Mouse (Mus musculus) cerebellum, adult 9-10 months (tissue): Measurements from ENCODE around the gene 2310030G06Rik.

Experiments used
- DNase-seq: peaks from one replicate; pipeline ENCODE4 v3.0.0; 2022

The 2310030G06Rik gene

GRCm38 (mm10) chr9:50740867-50741784, 5.2 kb downstream of the 2310030G06Rik start:
- DNase-seq, result no peak

- DNase-seq, result peak; percentile 84
These were observed 7.1 kb downstream of the 2310030G06Rik start, which contains the start of gene Dixdc1 for GRCm38 (mm10) chr9:50738914-50739870. Gene Dixdc1 (minus strand): TSS chr9:50739517.

DNA sequence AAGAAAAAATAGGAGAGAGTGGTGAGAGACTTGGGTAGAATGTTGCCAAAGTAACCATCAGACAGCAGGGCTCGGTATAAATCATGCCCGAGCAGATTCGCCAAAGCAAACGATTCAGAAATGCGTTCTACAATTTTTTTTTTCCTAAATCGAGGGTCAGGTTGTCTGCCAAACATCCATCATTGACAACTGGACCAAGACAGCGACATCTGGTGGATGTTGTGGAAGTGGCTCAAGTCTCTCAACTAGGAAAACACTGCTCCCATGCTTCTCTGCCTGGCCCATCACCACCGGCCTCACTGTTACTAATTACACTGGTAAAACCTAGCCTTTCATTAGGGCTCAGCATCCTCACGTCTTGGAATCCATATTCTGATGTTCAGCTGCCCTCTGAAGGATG, 11.3 kb downstream of the 2310030G06Rik start:
- peak; percentile 85 for DNase-seq

DNA sequence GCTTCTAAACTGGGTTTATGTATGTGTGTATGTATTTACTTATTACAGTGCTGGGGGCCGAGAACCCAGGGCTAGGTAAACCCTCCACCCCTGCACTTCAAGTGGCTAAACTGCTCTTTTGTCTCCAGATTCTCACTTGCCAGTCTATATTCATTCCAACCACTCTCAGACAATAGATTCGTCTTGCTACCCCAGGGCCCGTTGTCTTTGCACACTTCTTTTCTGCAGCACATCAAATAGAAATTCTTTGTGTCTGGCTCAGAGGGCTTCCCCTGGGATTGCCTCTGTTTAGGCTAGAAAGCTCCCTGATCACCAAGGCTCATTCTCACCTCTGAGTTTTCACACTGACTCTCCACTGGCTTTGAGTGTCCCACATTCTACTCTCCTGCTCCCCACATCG, 13.8 kb downstream of the 2310030G06Rik start:
- no peak for DNase-seq

GRCm38 (mm10) chr9:50729600-50729999, 16.7 kb downstream of the 2310030G06Rik start:
- DNase-seq, result no peak

- DNase-seq, result peak; percentile 82
These were observed 18.2 kb downstream of the 2310030G06Rik start for GRCm38 (mm10) chr9:50727925-50728651.

- DNase-seq, result peak; percentile 71
These were observed 19.0 kb downstream of the 2310030G06Rik start for GRCm38 (mm10) chr9:50727171-50727924.

DNA sequence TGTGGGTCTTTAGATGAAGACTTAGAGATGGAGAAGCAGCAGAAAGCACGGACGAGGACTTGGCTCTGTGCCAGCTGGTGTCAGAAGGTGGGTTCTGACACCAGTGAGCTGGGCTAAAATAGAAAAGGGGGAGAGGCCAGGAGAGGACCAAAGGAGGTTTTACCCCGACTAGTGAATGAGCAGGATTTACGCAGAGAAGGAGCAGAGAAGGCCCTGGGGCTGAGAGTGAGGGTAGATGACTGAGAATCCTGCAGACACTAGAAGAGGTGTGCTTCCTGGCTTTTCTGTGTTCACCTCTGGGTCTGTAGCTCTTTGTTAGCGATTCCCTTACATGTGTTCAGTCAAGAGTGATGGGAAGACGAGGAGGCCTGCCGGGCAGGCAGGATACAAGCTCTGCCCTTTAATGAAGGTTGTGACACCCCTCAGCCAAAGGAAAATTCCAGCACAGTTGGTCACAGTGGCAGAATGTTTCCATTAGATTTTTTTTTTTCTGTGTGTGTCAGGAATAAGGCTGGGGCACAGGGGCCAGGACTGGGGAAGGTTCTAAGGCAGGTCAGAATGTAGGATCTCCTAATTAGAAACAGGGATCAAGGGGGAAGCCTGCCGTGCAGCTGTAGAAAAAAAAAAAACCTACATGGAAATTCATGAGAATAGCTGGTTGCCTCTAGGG, 20.3 kb downstream of the 2310030G06Rik start:
- peak; percentile 74 for DNase-seq

- no peak for DNase-seq
These were observed 21.5 kb downstream of the 2310030G06Rik start for GRCm38 (mm10) chr9:50724661-50725330.

- DNase-seq, result no peak
These were observed 22.2 kb downstream of the 2310030G06Rik start for GRCm38 (mm10) chr9:50724147-50724546.

DNA sequence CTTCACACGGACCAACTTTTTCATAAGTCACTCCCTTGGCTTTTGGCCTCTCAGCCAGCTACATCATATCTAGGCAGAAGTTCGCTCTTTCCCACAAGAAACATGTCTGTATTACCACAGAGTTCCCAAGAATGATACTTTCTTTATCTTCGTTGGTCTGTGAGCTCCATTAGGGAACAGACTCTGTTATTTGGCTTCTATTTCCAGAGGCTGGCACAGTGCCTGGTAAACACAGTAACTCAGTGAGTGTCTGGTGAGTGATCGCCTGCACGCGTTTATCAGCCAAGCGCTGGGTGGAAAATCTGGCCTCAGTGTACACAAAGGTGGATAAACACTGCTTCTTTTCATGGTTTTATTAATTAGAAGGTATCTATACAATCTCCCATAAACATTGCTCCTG, 22.9 kb downstream of the 2310030G06Rik start:
- DNase-seq, result peak; percentile 92

DNA sequence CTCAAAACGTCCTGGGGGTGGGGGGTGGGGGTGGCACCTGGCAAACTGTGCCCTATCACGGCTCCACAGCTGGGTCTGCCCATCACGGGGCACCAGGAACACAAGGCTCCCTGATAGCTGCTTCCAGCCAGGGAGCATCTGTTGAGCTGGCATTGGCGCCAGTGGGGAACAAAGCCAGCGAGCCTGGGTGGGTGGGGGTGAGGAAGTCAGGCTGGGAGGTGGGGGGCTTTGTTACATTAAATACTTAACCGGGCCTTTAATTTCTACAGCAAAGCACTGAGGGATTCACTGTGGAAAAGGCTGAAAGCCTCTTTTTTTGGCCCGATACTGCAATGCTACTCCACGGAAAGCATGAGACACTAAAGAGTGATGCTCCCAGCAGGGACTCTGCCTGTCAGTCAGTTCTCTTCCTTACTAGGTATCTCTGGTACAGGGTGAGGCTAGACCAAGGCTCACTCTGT, 23.9 kb downstream of the 2310030G06Rik start:
- peak; percentile 68 for DNase-seq

DNA sequence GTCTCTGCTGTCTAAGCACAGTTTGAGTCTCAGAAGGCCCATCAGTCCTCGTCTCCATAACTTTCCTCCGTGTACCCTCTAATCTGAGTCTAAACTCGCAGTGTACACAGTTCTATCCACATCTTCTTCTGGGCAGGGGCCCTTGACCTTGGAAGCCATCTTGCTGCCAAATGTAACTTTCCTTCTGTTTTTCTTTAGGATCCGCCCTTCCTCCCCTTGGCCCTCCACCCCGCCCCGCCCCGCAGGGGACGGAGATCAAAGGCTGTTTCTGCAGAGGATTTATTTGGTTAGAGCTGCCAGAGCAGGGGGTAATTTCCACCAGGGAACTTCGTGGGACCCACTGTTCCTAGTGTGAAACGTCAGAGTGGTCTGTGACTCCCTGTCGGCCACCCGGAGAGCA, 25.3 kb downstream of the 2310030G06Rik start:
- DNase-seq, result no peak

GRCm38 (mm10) chr9:50718878-50719277, 27.5 kb downstream of the 2310030G06Rik start:
- no peak for DNase-seq

- no peak for DNase-seq
These were observed 32.1 kb downstream of the 2310030G06Rik start for GRCm38 (mm10) chr9:50714188-50714587.

DNA sequence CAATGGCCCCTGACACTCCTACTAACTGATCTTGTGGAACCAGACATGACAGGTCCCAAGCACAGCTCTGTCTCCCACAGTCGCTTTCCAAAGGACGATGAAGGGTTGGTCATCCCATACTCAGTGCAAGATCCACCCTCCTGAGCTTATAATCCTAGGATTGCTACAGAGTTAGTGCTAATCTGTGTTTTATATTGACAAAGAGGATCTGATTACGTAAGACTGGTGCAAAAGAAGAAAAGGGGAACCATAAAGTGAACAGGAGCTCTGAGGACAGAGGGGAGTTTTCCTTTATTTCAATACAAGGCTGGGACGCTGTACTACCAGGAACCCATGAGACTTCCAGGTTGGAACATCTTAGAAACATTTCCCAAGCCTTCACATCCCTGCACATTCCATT, 35.0 kb downstream of the 2310030G06Rik start:
- no peak for DNase-seq

- DNase-seq, result no peak
These were observed 37.2 kb downstream of the 2310030G06Rik start for GRCm38 (mm10) chr9:50709108-50709507.

DNA sequence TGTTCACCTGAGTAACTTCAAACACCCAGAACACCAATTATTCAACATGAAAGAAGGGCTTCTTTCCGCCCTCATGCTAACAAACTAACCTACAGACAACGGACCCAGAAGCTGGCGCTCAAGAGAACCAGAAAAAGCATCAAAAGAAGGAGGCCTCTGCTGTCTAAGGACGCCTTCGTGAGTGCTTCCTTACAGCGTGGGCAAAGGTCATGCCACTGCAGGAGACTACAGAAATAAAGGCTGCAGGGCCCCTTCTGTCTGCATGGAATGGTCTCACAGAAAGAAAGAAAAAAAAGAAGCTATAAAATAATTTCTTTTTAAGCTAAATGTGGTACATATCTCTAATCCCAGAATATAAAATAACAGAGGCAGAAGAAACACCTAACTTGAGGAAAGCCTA, 41.4 kb downstream of the 2310030G06Rik start:
- DNase-seq, result no peak

- DNase-seq, result peak; percentile 77
These were observed 45.2 kb downstream of the 2310030G06Rik start for GRCm38 (mm10) chr9:50700921-50701691.
